Mouse (Mus musculus): Measurements from ENCODE around the gene Fbxo2. TPM values are rescaled to one million over a fixed set of nuclear protein-coding genes. Genes with fewer than 3 reads are reported as not detected.

The Fbxo2 gene
- polyA plus RNA-seq, 1 experiment from 2014 or later: 2.4 TPM

DNA sequence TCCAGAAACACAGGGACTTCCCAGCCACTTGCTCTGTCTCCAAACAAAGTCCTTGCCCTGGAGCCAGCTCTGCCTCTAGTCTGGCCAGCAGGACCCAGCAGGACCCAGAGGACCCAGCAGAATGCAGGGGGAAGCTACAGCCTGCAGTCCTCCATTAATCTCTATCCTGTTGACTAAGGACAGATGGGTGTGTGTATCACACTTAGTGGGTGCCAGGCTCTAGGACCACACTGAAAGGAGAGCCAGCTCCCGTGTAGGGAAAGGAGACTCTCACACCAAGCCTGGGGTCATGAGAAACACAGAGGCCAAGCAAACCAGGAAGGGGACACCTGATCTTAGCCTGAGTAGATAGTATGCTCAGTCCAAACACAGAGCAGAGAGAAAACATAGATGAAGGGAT lies 32.2 kb upstream of the Fbxo2 start:
- WGBS: 63% methylated on average over 1 of the region's 1 CpGs
- Histone ChIP-seq H3K9ac (replicated peaks) (peak overlapping the region; percentile 98), H3K4me1 (replicated peaks) (peaks cover 82% of the 10 kb centered on the region), H3K36me3 (peaks cover 11% of the 10 kb centered on the region), H3K4me3 (replicated peaks) (peak overlapping the region; percentile 78), H3K9me3 (no peaks in the 10 kb centered on the region; the same call in 1 of the 2 replicates), H3K27me3 (no peaks in the 10 kb centered on the region), H3K4me2 (replicated peaks) (peak overlapping the region; percentile 61), H3K27ac (peak overlapping the region; percentile 99; the same call in 1 of the 2 replicates)
- no peak for ATAC-seq

GRCm38 (mm10) chr4:148128672-148129071 lies 31.7 kb upstream of the Fbxo2 start:
- 79% methylated on average over 2 of the region's 2 CpGs for WGBS
- no peak for ATAC-seq
- peak overlapping the region; percentile 98 for H3K9ac ChIP-seq (replicated peaks)

DNA sequence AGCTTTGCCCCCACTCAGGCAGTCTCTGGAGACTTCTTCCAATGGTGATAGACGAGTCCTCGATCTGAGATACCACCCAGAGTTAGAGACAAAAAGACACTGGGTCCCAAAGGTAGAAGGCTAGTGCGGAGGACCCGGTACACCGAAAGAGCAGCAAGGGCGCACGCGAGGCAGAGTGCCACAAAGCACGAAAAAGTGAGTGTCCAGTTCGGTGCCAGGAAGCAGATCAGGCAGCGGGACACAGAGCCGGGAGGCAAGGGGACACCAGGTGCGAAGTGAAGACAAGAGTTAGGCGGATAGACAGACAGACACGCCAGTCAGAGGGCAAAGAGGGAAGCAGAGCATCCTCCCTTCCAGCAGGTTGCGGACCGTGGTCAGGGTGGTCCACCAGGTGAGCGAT lies 30.3 kb upstream of the Fbxo2 start, which contains the start of gene Mad2l2:
TSS of gene Mad2l2 (plus strand) at position 252 of the 400 bp plus-strand sequence.
- Histone ChIP-seq H3K27me3 (no peaks in the 10 kb centered on the region), H3K4me3 (replicated peaks) (peak within 1 kb of the TSS; percentile 78), H3K9ac (replicated peaks) (peak within 1 kb of the TSS; percentile 98), H3K36me3 (peaks cover 7% of the 10 kb centered on the region; the same call in 1 of the 2 replicates), H3K27ac (peak within 1 kb of the TSS; percentile 99), H3K4me1 (replicated peaks) (peaks cover 65% of the 10 kb centered on the region), H3K4me2 (replicated peaks) (peak within 1 kb of the TSS; percentile 61), H3K9me3 (no peaks in the 10 kb centered on the region; the same call in 1 of the 2 replicates)
- peak; percentile 16 for ATAC-seq
- WGBS: under 1% methylated on average over 18 of the region's 18 CpGs

More at GRCm38 (mm10) chr4:148128672-148129071, 31.7 kb upstream of the Fbxo2 start:
- peaks cover 78% of the 10 kb centered on the region for H3K4me1 ChIP-seq (replicated peaks)
- H3K9me3 ChIP-seq: no peaks in the 10 kb centered on the region; the same call in 1 of the 2 replicates
- no peaks in the 10 kb centered on the region for H3K27me3 ChIP-seq
- peaks cover 11% of the 10 kb centered on the region for H3K36me3 ChIP-seq
- peak overlapping the region; percentile 99 for H3K27ac ChIP-seq
- H3K4me2 ChIP-seq (replicated peaks): peak overlapping the region; percentile 61
- peak overlapping the region; percentile 78 for H3K4me3 ChIP-seq (replicated peaks)

GRCm38 (mm10) chr4:148130561-148131413 lies 29.6 kb upstream of the Fbxo2 start, which contains the start of gene Draxin:
Gene Draxin (minus strand): TSS chr4:148130698.
- 0% methylated on average over 80 of the region's 87 CpGs for WGBS
- H3K9ac ChIP-seq (replicated peaks): peak within 1 kb of the TSS; percentile 98
- H3K27ac ChIP-seq: peak within 1 kb of the TSS; percentile 99
- H3K4me3 ChIP-seq (replicated peaks): peak within 1 kb of the TSS; percentile 78
- H3K36me3 ChIP-seq: peaks cover 7% of the 10 kb centered on the region; the same call in 1 of the 2 replicates
- no peaks in the 10 kb centered on the region; the same call in 1 of the 2 replicates for H3K9me3 ChIP-seq
- no peaks in the 10 kb centered on the region for H3K27me3 ChIP-seq
- peak within 1 kb of the TSS; percentile 61 for H3K4me2 ChIP-seq (replicated peaks)
- peak; percentile 83 for ATAC-seq
- peaks cover 59% of the 10 kb centered on the region for H3K4me1 ChIP-seq (replicated peaks)

- H3K9ac ChIP-seq (replicated peaks): peak overlapping the region; percentile 98
- peak; percentile 69 for ATAC-seq
- H3K4me2 ChIP-seq (replicated peaks): peak overlapping the region; percentile 61
- peak overlapping the region; percentile 99 for H3K27ac ChIP-seq
- peak overlapping the region; percentile 78 for H3K4me3 ChIP-seq (replicated peaks)
- H3K36me3 ChIP-seq: peaks cover 7% of the 10 kb centered on the region; the same call in 1 of the 2 replicates
- WGBS: under 1% methylated on average over 21 of the region's 21 CpGs
- H3K27me3 ChIP-seq: no peaks in the 10 kb centered on the region
- H3K9me3 ChIP-seq: no peaks in the 10 kb centered on the region; the same call in 1 of the 2 replicates
- peaks cover 52% of the 10 kb centered on the region for H3K4me1 ChIP-seq (replicated peaks)
Observed at GRCm38 (mm10) chr4:148131497-148132081, 28.8 kb upstream of the Fbxo2 start.

DNA sequence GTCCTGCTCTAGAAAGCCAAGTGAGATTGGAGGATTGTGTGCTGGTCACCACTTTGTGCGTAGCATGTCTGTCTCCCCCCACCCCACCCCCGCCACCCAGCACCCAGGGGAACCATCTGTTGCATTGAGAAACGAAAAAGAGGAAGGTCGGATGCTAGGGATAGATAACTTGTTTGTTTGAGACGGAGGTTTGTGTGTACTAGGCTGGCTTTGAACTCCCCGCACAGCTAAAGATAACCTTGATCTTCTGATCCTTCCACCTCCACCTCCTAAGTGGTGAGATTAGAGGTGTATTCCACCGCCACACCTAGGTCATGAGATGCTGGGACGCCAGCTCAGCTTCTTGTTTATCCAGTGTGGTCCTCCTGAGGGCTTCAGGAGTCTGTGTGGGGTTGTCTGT lies 25.4 kb upstream of the Fbxo2 start:
- no peak overlapping the region for H3K27ac ChIP-seq
- H3K27me3 ChIP-seq: no peaks in the 10 kb centered on the region
- H3K4me1 ChIP-seq (replicated peaks): peaks cover 39% of the 10 kb centered on the region
- no peaks in the 10 kb centered on the region; the same call in 1 of the 2 replicates for H3K36me3 ChIP-seq
- ATAC-seq: no peak
- no peak overlapping the region for H3K4me2 ChIP-seq (replicated peaks)
- no peak overlapping the region for H3K4me3 ChIP-seq (replicated peaks)
- 82% methylated on average over 8 of the region's 8 CpGs for WGBS
- H3K9me3 ChIP-seq: no peaks in the 10 kb centered on the region
- H3K9ac ChIP-seq (replicated peaks): no peak overlapping the region

DNA sequence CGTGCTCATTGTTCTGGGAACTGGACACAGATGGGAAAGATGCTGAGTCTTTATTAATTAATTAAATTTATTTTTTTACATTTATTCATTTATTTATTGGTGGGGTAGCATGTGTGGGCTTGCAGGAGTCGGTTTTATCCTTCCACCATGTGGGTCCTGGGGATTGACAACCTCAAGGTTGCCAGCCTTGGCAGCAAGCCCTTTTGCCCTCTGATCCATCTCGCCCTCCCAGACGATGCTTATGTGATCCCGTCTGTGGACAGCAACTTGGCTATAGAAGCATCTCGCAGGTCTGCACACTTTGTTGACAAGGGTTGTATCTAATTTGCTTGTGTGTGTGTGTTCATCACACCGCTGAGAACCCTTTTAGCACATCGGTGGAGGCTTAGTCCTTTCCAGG lies 22.9 kb upstream of the Fbxo2 start:
- Histone ChIP-seq H3K27ac (no peak overlapping the region; the same call in 1 of the 2 replicates), H3K9ac (replicated peaks) (no peak overlapping the region), H3K4me1 (replicated peaks) (peaks cover 43% of the 10 kb centered on the region), H3K9me3 (no peaks in the 10 kb centered on the region), H3K4me2 (replicated peaks) (no peak overlapping the region), H3K4me3 (replicated peaks) (no peak overlapping the region), H3K27me3 (no peaks in the 10 kb centered on the region), H3K36me3 (no peaks in the 10 kb centered on the region; the same call in 1 of the 2 replicates)
- ATAC-seq: no peak
- WGBS: 70% methylated on average over 8 of the region's 8 CpGs

DNA sequence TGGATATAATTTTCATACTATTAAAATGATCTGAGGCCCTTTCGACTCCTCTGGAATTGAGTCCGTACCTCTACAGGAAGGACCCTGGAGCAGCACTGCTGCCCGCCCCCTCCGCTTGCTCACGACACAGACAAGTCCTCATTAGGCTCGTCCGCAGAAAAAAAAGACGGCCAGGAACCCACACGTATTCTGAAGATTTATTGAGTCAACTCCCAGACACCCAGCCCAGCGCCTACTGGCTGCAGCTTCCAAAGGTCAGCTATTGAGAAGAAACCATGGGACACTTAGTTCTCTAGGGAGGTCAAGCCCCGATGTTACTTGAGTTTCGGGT lies 20.7 kb upstream of the Fbxo2 start:
- peak overlapping the region; percentile 91 for H3K27ac ChIP-seq
- peaks cover 41% of the 10 kb centered on the region for H3K4me1 ChIP-seq (replicated peaks)
- H3K9ac ChIP-seq (replicated peaks): peak overlapping the region; percentile 55
- H3K27me3 ChIP-seq: no peaks in the 10 kb centered on the region
- WGBS: 1% methylated on average over 12 of the region's 12 CpGs
- no peaks in the 10 kb centered on the region for H3K9me3 ChIP-seq
- peak; percentile 15 for ATAC-seq
- peak overlapping the region; percentile 64 for H3K4me3 ChIP-seq (replicated peaks)
- peak overlapping the region; percentile 88 for H3K4me2 ChIP-seq (replicated peaks)
- peaks cover 16% of the 10 kb centered on the region for H3K36me3 ChIP-seq

DNA sequence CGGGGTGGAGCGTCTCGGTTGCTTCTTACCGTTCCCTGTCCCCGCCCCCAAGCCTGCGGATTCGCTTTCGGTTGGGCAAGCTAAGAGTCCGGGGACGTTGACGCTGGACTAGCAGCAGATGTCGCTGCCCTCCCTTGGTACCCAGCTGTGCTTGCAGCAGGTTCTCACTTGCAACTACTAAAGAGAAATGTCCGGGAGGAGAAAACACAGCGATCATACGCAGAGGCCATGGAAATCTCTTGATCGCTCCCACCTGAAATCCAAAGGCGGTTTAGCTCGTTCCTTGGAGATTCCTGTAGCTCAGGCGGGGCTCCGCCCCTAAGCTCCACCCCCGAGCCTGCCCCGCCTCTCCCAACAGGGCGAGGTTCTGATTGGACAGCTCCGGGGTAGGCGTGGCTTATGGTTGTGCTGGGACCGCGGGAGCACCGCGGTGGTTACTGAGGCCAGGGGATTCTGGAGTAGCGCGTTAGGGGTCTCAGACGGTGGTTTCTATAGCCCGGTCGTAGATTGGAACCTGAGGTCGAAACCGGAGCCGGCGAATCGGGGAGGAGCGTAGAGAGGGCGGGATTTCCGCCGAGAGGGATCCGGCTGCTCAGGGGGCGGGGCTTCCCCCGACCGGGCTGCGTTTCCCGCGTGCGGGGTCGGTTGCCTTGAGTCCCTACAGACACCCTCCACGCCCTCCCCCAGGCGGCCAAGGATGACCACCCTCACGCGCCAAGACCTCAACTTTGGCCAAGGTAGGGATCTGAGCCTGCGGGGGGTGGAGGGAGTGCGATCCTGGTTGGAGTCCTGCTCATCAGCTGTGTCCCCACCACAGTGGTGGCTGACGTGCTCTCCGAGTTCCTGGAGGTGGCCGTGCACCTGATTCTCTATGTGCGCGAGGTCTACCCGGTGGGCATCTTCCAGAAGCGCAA lies 20.1 kb upstream of the Fbxo2 start:
- Histone ChIP-seq H3K36me3 (peaks cover 22% of the 10 kb centered on the region), H3K4me1 (replicated peaks) (peaks cover 41% of the 10 kb centered on the region), H3K4me2 (replicated peaks) (peak overlapping the region; percentile 88), H3K27ac (peak overlapping the region; percentile 91), H3K27me3 (no peaks in the 10 kb centered on the region), H3K9me3 (no peaks in the 10 kb centered on the region), H3K9ac (replicated peaks) (peak overlapping the region; percentile 75), H3K4me3 (replicated peaks) (peak overlapping the region; percentile 64)
- WGBS: under 1% methylated on average over 65 of the region's 65 CpGs
- ATAC-seq: peak; percentile 93

GRCm38 (mm10) chr4:148143721-148144120 lies 16.7 kb upstream of the Fbxo2 start:
- H3K36me3 ChIP-seq: peaks cover 53% of the 10 kb centered on the region
- no peaks in the 10 kb centered on the region for H3K9me3 ChIP-seq
- H3K4me2 ChIP-seq (replicated peaks): no peak overlapping the region
- no peak overlapping the region for H3K9ac ChIP-seq (replicated peaks)
- H3K27ac ChIP-seq: peak overlapping the region; percentile 14; the same call in 1 of the 2 replicates
- no peak overlapping the region for H3K4me3 ChIP-seq (replicated peaks)
- ATAC-seq: no peak
- H3K4me1 ChIP-seq (replicated peaks): peaks cover 27% of the 10 kb centered on the region
- H3K27me3 ChIP-seq: no peaks in the 10 kb centered on the region
- WGBS: 89% methylated on average over 5 of the region's 5 CpGs

- Histone ChIP-seq H3K9me3 (no peaks in the 10 kb centered on the region), H3K36me3 (peaks cover 62% of the 10 kb centered on the region), H3K27me3 (no peaks in the 10 kb centered on the region), H3K27ac (no peak overlapping the region), H3K9ac (replicated peaks) (no peak overlapping the region), H3K4me2 (replicated peaks) (no peak overlapping the region), H3K4me3 (replicated peaks) (no peak overlapping the region), H3K4me1 (replicated peaks) (peaks cover 21% of the 10 kb centered on the region)
- 91% methylated on average over 2 of the region's 2 CpGs for WGBS
- ATAC-seq: no peak
Observed at GRCm38 (mm10) chr4:148147714-148148113, 12.7 kb upstream of the Fbxo2 start.

Data from midbrain, embryonic 13.5 days (tissue).